Mouse (Mus musculus) lung, embryonic 16.5 days (tissue): ENCODE measurements around the gene Rfc4. TPM values are rescaled to one million over a fixed set of nuclear protein-coding genes. Genes with fewer than 3 reads are reported as not detected.

ENCODE experiments used
- ATAC-seq: fragments of 200-750 bp; cut with Nextera tagmentation; 2 replicates; pipeline ENCODE4 v1.8.0; 2017; ENCODE audit warnings: low read depth, mild to moderate bottlenecking, moderate library complexity
- H3K27ac ChIP-seq: fragments of 300-500 bp; sonication (generic); 2 replicates; pipeline ENCODE4 v1.5.1; 2014; ENCODE audit warnings: mild to moderate bottlenecking, control low read depth, low read length
- H3K27me3 ChIP-seq: fragments of 300-500 bp; sonication (generic); 2 replicates; pipeline ENCODE4 v1.6.1; 2014; ENCODE audit warnings: low read depth, low read length, mixed read lengths; ENCODE audit not compliant: control insufficient read depth, insufficient read depth
- H3K36me3 ChIP-seq: fragments of 300-500 bp; sonication (generic); 2 replicates; pipeline ENCODE4 v1.6.1; 2014; ENCODE audit warnings: low read length; ENCODE audit not compliant: control insufficient read depth, insufficient read depth
- H3K4me1 ChIP-seq: fragments of 300-500 bp; sonication (generic); replicated peaks from 2 replicates; pipeline ENCODE4 v1.6.1; 2014; ENCODE audit warnings: low read length, mixed read lengths; ENCODE audit not compliant: control insufficient read depth, insufficient read depth
- H3K4me2 ChIP-seq: fragments of 300-500 bp; sonication (generic); 2 replicates; pipeline ENCODE4 v1.6.1; 2014; ENCODE audit warnings: low read depth, low read length, control low read depth
- H3K4me3 ChIP-seq: fragments of 300-500 bp; sonication (generic); 2 replicates; pipeline ENCODE4 v1.5.1; 2014; ENCODE audit warnings: mild to moderate bottlenecking, low read length, control low read depth
- H3K9ac ChIP-seq: fragments of 300-500 bp; sonication (generic); 2 replicates; pipeline ENCODE4 v1.6.1; 2014; ENCODE audit warnings: low read length, control low read depth
- H3K9me3 ChIP-seq: fragments of 300-500 bp; sonication (generic); 2 replicates; pipeline ENCODE4 v1.6.1; 2016; ENCODE audit warnings: low read length; ENCODE audit not compliant: control insufficient read depth
- WGBS: fragments of 180-500 bp; shearing (Covaris S2); extraction: QIAGEN DNeasy Blood & Tissue Kit; methylation state at CpG from one replicate; pipeline ENCODE4 v1.1.7; 2014; 5-methylcytosine and 5-hydroxymethylcytosine counted together
- polyA plus RNA-seq: library from polyadenylated mRNA; unstranded; fragments of >200 nt; fragmentation: Nextera tagmentation; extraction: Ambion mirVana; gene quantifications from 2 replicates; pipeline ENCODE4 v1.2.1, GENCODE M21; 2015

The Rfc4 gene
- polyA plus RNA-seq, 1 experiment from 2014 or later, result 123 TPM

DNA sequence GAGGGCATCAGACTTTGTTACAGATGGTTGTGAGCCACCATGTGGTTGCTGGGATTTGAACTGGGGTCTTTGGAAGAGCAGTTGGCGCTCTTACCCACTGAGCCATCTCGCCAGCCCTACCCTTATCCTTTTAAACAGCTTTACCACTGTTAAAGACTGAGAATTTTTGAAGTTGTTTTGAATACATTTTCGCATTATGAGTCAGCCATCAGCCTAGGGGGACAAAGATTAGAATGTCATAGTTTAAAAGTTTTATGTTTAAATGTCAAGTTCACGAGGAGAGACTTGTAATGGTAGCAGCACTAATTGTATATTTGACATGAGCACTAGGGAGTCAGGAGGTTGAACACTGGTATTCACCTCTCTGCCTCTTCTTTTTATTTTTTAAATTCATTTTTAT lies 4.4 kb downstream of the Rfc4 start:
- Histone ChIP-seq H3K36me3 (peaks cover 11% of the 10 kb centered on the region), H3K4me3 (no peak overlapping the region), H3K4me1 (peaks cover 7% of the 10 kb centered on the region), H3K9me3 (no peaks in the 10 kb centered on the region), H3K9ac (no peak overlapping the region), H3K27ac (no peak overlapping the region), H3K27me3 (no peaks in the 10 kb centered on the region), H3K4me2 (no peak overlapping the region)
- 92% methylated on average over 4 of the region's 4 CpGs for WGBS
- no peak for ATAC-seq

DNA sequence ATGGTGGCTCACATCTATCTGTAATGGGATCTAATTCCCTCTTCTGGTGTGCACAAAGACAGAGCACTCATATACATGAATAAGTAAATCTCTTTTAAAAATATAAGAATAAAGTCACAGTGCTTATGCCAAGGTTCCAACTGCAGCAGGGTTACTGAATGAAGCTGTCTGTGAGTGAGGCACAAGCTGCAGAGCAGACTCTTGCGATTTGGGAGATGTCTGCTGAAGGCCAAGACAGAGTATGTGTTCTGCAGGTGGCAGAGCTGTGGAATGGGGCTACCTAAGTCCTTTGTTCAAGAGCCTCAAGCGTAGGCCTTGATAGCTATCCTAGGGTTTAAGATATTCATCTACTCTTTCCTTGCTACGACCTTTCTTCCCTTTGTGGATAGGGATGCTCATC lies 5.1 kb downstream of the Rfc4 start:
- ATAC-seq, result no peak
- peaks cover 13% of the 10 kb centered on the region for H3K36me3 ChIP-seq
- 91% methylated on average over 3 of the region's 3 CpGs for WGBS

DNA sequence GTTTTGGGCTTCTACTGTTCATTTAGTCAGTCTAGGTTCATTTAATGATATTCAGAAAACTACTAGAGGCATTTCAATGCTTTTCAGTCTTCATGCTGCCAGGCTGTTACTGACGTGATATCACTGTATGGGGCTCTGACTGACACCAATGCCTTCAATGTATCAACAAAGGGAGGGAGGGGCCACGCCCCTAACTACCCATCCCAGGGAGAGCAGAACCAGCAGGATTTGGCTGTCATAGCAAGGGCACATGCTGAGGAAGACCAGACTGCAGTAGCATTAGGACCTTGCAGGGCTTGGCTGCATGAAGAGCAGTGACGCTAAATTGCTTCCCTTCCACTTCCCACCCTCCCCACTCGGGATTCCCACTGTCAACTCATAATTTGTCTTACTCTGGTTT lies 10.4 kb downstream of the Rfc4 start:
- Histone ChIP-seq H3K36me3 (peaks cover 28% of the 10 kb centered on the region), H3K27ac (no peak overlapping the region), H3K4me3 (no peak overlapping the region), H3K9ac (no peak overlapping the region), H3K4me2 (no peak overlapping the region), H3K9me3 (no peaks in the 10 kb centered on the region), H3K4me1 (peaks cover 3% of the 10 kb centered on the region; the same call in 1 of the 2 replicates), H3K27me3 (no peaks in the 10 kb centered on the region)
- WGBS, result 45% methylated on average over 4 of the region's 4 CpGs
- ATAC-seq, result no peak

More for the DNA sequence above, 5.1 kb downstream of the Rfc4 start:
- Histone ChIP-seq H3K27ac (no peak overlapping the region), H3K4me2 (no peak overlapping the region), H3K4me3 (no peak overlapping the region), H3K9me3 (no peaks in the 10 kb centered on the region), H3K27me3 (no peaks in the 10 kb centered on the region), H3K9ac (no peak overlapping the region), H3K4me1 (peaks cover 7% of the 10 kb centered on the region)

DNA sequence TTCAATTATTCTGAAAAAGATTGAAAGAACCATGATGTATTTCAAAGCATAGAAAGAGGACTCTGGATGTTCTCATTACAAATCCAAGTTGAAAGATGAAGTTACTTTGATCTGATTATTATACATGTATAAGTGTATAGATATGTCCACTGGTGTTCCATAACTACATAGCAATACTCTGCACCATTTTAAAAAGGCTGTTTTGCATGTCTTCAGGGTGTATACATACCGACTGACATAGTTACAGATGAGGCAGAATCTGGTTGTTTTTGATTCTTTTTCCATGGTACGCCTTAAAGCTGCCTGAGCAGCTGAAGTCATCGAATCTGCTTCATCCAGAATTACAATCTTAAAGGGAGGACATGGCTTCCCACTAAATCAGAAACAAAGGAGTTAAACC lies 12.1 kb downstream of the Rfc4 start:
- no peak for ATAC-seq
- Histone ChIP-seq H3K27me3 (no peaks in the 10 kb centered on the region), H3K36me3 (peaks cover 40% of the 10 kb centered on the region), H3K27ac (no peak overlapping the region), H3K4me3 (no peak overlapping the region), H3K9me3 (no peaks in the 10 kb centered on the region), H3K9ac (no peak overlapping the region), H3K4me1 (peaks cover 6% of the 10 kb centered on the region; the same call in 1 of the 2 replicates), H3K4me2 (no peak overlapping the region)
- 71% methylated on average over 3 of the region's 3 CpGs for WGBS

DNA sequence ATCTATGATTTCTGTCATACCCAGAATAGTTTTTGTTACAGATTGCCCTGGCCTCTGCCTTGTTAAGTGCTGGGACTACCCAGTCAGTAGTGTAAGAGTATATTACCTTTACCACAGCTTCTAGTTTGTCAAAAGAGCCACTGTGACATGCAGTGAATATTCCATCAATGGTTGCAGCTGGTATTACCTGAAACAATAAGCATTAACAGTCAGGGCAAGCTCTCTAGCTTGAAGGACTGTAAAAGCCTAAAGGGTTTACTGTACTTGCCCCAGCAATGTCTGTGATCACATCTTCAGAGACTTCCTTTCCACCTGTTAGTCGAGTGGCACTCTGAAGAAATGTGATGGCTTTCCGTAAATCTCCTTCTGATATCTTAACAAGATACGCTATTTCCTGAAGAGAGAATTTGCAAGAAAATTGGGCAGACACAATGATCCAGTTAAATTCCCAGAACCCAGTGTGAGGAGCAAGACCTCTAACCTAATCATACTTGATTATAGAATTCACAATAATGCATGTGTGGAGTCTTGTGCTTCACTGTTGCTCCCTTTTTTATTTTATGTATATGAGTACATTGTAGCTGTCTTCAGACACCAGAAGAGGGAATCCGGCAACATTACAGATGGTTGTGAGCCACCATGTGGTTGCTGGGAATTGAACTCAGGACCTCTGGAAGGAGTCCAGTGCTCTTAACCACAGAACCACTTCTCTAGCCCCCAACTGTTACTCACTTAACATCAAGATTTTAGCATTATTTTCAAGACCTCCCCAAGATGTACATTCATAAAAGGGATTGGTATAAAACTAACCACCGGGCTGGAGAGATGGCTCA lies 13.0 kb downstream of the Rfc4 start:
- WGBS, result 51% methylated on average over 5 of the region's 5 CpGs
- peak; percentile 53 for ATAC-seq
- no peak overlapping the region for H3K9ac ChIP-seq
- H3K4me3 ChIP-seq, result no peak overlapping the region
- H3K27me3 ChIP-seq, result no peaks in the 10 kb centered on the region
- H3K4me2 ChIP-seq, result no peak overlapping the region
- peaks cover 14% of the 10 kb centered on the region for H3K4me1 ChIP-seq
- H3K9me3 ChIP-seq, result no peaks in the 10 kb centered on the region
- H3K27ac ChIP-seq, result no peak overlapping the region
- H3K36me3 ChIP-seq, result peaks cover 42% of the 10 kb centered on the region

DNA sequence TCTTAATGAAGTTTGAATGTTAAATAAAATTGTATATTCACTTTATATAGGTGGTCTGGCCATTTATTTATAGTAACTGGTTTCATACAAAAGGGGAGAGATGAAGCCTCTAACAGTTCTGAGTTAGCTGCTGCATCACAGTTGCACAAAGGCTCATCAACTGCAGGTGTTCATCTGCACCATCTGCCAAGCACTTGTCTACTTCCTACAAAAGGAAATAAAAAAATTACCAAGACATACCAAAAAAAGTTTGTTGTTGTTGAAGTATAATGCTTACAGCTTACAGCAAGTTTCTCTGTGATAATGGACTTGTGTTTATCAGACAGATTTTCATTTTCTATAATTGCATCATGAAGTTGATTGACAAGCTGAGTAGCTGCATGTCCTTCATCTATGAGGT lies 13.6 kb downstream of the Rfc4 start:
- Histone ChIP-seq H3K4me1 (peaks cover 20% of the 10 kb centered on the region), H3K9ac (no peak overlapping the region), H3K4me2 (no peak overlapping the region), H3K9me3 (no peaks in the 10 kb centered on the region), H3K27ac (no peak overlapping the region), H3K27me3 (no peaks in the 10 kb centered on the region), H3K4me3 (no peak overlapping the region), H3K36me3 (peaks cover 49% of the 10 kb centered on the region)
- no peak for ATAC-seq

DNA sequence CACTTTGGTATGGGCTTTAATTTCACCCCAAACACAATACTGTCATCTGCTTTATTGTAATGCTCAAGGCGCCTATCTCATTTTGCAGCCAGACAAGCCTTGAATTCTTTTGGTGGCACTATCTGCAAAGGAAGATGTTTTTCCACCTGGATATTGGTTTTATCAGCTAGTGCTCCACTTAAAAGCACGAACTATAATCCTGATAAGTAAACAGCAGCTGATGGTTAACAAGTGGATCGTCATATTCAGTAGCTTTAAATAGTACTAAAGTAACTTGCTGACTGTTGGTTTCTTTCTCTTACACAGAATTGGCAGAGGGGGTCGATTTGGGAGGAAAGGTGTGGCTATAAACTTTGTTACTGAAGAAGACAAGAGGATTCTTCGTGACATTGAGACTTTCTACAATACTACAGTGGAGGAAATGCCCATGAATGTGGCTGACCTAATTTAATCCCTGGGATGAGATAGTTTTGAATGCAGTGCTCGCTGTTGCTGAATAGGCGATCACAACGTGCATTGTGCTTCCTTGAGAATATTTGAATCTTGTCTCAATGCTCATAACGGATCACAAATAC lies 14.6 kb downstream of the Rfc4 start:
- Histone ChIP-seq H3K4me3 (no peak overlapping the region), H3K36me3 (peaks cover 50% of the 10 kb centered on the region), H3K27ac (no peak overlapping the region), H3K9ac (no peak overlapping the region), H3K4me1 (peaks cover 20% of the 10 kb centered on the region), H3K27me3 (no peaks in the 10 kb centered on the region), H3K4me2 (no peak overlapping the region), H3K9me3 (no peaks in the 10 kb centered on the region)
- 42% methylated on average over 9 of the region's 9 CpGs for WGBS
- no peak for ATAC-seq

DNA sequence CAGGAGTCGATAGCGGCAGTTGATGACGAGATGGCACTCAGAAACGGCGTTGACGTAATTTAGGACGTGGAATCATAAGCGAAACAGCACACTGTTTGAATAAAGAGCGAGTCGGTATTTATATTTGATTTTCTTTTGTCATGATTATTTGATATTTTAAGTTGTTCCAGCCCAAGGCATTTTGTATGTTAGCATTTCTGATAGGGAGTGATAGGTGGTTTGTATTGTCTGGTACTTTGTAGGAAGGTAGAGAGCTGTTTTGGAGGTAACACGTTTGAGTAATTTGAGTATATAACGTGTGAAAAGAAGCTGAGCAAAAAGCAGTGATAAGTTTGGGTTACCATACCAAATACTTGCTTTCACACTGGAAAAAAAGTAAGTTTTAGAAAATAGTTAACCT lies 15.2 kb downstream of the Rfc4 start:
- H3K4me1 ChIP-seq, result peaks cover 20% of the 10 kb centered on the region
- no peak overlapping the region for H3K4me2 ChIP-seq
- H3K9me3 ChIP-seq, result no peaks in the 10 kb centered on the region
- no peak overlapping the region for H3K4me3 ChIP-seq
- peaks cover 50% of the 10 kb centered on the region for H3K36me3 ChIP-seq
- no peak for ATAC-seq
- H3K9ac ChIP-seq, result no peak overlapping the region
- H3K27ac ChIP-seq, result no peak overlapping the region
- WGBS, result 63% methylated on average over 12 of the region's 12 CpGs
- no peaks in the 10 kb centered on the region for H3K27me3 ChIP-seq

DNA sequence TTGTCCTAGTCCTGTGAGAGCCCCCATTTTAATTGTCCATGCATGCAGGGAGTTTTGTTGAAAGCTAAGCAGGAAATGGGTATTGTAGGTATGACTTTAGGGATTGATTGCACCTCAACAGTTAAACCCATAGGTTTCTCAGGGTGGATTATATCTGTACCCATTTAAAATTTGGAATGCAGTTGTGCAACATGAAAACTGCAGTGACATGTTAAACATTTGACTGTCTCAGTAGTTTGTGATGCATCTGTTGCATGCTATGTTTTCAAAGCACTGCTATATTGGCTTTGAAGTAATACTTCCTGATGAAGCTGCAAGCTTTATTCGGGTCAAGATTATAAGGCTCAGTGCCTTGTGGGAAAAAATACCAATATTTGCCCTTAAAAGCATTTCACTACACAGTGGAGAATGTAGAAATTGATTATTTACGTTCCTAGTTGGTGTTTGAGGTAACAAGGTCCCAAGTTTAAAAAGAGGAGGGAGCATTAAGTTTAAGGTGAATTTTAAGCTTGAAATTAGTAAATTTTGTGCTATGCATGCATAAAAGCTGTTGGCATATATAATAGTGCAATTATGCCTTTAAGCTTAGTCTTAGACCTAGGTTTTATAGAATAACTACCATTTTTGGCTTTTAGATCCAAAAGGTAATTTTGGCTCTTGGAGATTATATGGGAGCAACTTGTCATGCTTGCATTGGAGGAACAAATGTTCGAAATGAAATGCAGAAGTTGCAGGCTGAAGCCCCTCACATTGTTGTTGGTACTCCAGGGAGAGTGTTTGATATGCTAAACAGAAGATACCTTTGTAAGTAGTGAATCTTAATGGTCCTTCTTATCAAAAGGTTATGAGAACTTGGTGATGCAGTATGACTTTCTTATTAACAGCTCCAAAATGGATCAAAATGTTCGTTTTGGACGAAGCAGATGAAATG lies 17.9 kb downstream of the Rfc4 start:
- Histone ChIP-seq H3K36me3 (peaks cover 45% of the 10 kb centered on the region), H3K4me3 (peak overlapping the region; percentile 77), H3K9ac (peak overlapping the region; percentile 96), H3K4me2 (peak overlapping the region; percentile 90), H3K9me3 (no peaks in the 10 kb centered on the region), H3K4me1 (peaks cover 20% of the 10 kb centered on the region), H3K27ac (no peak overlapping the region; the same call in 1 of the 2 replicates), H3K27me3 (no peaks in the 10 kb centered on the region)
- no peak for ATAC-seq
- 34% methylated on average over 5 of the region's 5 CpGs for WGBS
